Mouse (Mus musculus): ENCODE measurements at regions not wholly inside any gene's neighbourhood (a gene's known extent, or its start where the extent isn't known, plus 50 kb on each side); places are given as distances from the start of the nearest gene placed in this dataset.

DNA sequence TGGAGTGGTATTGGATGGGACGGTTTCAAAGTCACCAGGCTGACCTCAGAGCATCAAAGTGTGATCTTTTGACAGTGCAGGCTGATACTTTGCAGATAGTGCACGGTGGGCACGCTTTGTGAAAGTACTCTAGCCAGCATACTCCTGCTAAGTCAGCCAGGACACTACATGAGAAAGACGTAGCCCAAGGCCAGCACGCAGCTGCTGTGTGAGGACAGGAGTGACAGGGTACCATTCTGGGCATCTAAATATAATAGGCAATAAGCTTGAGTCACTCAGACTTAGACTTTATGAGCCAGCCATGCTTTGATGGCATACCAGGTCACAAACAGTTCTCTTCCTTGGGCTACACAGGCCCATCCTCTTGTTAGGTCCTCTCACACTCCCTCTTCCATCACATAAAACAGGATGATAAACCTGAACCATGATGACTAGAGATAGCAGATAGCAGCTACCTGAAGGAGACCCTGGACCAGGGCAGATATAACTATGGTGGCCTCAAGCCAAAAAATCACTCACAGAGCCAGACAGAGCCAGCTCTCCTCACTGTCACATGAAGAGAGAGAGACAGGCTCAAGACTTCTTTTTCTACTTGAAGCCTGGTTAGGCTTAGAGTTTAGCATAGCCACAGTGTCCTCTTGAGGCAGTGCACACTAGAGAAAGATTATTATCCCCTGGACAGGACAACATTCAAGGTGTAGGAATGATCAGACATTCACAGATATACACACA, 156.7 kb upstream of the Rreb1 start:
- ATAC-seq (replicated peaks in 1 of 2; ENCODE audit: insufficient read depth in 1 of 2, low FRiP score in 2 of 2, low TSS enrichment in 1 of 2, low read depth in 1 of 2, poor library complexity in 2 of 2, severe bottlenecking in 2 of 2), result no peak

DNA sequence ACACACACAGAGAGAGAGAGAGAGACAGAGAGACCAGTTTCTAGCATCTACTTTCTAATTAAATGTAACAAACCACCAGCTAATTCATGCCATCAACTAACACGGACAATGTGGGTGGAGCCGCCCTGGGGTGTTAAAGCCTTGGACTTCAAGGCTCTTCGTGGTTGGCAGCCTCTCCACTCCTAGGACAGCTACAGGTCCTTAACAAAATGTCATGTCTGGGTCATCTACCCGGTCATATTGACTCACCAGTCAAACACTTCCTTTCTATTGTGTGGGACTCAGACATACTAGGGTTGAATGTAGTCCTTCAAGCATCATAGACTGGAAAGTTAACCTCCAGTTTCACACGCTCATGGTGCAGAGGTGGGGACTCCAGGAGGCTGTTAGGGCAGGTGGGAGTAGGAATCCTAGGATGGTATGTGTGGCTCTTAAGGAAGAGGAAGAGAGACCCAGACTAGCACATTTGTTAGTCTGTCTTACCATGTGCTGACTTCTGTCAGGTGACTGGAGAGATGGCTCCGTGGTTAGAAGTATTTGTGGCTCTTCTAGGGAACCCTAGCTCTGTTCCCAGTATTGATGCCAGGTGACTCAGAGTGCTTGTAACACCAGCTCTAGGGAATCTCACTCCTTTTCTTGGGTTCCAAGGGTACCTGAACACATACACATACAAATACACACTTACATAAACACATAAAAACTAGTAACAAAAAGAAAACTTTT, 155.7 kb upstream of the Rreb1 start:
- ATAC-seq (replicated peaks in 1 of 2; ENCODE audit: insufficient read depth in 1 of 2, low FRiP score in 2 of 2, low TSS enrichment in 1 of 2, low read depth in 1 of 2, poor library complexity in 2 of 2, severe bottlenecking in 2 of 2), result no peak

DNA sequence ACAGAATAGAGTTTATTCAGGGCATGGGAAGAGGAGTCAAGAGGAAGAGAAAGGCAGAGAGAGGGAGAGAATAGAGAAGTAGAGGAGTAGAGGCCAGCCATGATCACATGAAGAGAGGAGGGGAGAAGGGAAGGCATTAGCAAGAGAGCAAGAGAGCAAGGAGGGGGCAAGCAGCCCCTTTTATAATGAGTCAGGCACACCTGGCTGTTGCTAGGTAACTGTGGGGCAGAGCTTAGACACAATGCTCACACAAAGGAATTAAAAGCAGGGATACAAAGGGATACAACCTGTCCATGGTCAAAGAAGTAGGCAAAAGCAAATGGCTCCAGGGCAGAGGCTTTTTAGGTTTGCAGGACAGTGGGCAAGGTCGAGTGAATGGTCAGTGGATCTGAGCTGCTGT, 153.5 kb upstream of the Rreb1 start:
- ATAC-seq (replicated peaks in 1 of 2; ENCODE audit: insufficient read depth in 1 of 2, low FRiP score in 2 of 2, low TSS enrichment in 1 of 2, low read depth in 1 of 2, poor library complexity in 2 of 2, severe bottlenecking in 2 of 2), result no peak

DNA sequence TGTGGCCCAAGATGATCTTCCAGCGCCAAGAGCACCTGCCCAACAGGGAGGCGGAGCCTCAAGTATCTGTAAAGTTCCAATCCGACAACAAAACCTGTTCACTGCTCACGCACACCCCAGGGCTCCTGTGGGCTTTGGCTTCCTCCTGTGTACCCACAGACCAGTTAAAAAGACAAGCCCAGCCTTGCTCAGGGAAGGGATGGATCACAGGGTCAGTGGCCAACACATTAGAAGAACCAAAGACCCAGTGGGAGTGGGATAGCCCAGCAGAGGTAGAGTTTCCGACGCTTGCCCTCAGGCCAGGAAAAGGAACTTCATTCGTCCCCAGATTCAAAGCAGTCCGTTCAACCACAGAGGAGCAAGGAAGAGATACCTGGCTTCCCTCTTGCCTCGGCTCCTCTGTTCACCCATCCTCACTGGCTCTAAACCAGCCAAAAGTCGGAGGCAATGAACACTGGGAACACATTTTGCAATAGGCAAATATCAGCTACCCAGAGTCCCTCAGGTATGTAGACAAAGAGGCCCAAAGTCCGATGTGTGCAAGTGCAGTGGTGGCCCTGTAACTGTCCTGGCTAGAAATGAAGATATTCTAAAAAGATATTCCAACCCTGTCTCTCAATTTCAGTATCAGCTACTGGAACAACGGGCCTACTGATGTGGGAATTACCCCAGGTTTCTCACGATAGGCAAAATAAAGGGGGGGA, 152.5 kb upstream of the Rreb1 start:
- ATAC-seq (replicated peaks in 1 of 2; ENCODE audit: insufficient read depth in 1 of 2, low FRiP score in 2 of 2, low TSS enrichment in 1 of 2, low read depth in 1 of 2, poor library complexity in 2 of 2, severe bottlenecking in 2 of 2), result no peak

DNA sequence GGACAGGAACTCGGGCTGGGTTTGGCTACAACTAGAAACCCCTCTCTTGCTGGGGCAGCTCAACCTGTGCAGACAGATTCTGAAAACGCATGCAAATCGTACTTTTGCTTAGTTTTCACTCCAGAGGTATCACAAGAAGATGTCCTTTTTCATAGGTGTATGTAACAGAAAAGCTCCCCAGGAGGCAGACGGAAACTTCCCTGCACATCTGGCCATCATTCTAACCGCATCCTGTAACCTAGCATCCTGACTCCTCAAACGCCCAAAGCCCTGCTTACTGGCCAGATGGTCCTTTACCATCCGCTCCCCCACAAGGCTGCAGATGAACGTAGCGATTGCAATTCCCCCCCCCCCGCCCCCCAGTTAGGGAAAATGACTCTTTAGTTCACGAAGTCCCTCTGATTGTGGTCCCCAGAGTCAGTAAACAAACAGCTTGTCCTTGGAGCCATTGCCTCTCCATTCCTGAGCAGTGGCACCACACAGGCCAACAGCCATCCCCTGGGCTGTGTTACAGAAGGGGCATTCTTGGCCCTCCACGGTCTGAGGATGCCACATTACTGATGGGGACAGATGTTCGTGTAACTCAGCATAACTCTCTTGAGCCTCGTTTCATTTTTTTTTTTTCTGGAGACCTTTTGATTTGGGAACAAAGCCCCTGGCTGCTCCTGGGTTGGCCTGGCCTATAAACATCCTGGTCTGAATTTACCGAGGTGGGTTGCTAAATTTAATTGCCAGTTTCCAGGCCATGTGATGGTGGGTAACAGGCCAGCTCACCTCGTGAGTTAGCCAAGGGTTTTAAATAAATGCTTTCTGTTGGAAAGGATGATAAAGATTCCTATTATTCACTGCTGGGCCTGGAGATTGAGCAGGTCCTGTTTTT, 149.6 kb upstream of the Rreb1 start:
- no peak for ATAC-seq (replicated peaks in 1 of 2; ENCODE audit: insufficient read depth in 1 of 2, low FRiP score in 2 of 2, low TSS enrichment in 1 of 2, low read depth in 1 of 2, poor library complexity in 2 of 2, severe bottlenecking in 2 of 2)

DNA sequence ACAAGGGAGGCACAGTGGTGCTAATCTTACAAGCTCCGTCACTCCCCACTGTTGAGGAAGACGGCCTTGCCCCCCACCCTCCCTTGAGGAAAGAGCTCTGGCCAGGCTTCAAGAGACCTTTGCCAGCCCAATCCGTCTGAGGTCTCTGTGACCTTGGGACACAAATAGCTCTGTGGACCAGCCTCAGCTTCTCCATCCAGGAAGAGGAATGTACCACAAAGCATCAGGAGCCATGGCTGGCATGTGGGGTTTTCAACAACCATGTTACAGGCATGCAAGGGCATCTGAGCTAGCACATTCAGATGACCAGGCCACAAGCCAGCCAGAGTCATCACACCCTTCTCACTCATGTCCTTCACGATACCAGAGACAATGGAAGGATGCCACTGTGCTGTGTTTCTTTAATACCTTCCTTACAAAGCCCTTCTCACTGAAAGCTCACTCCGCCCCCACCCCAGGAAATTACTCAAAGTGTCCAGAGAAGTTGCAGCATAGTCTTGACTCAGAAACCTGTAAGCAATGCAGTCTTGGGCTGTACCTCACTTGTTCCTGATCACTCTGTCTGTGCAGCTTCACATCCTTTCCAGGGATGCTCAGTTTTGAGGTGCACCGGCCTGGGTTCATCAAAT, 148.8 kb upstream of the Rreb1 start:
- ATAC-seq (replicated peaks in 1 of 2; ENCODE audit: insufficient read depth in 1 of 2, low FRiP score in 2 of 2, low TSS enrichment in 1 of 2, low read depth in 1 of 2, poor library complexity in 2 of 2, severe bottlenecking in 2 of 2), result no peak; a peak in 1 of 4 replicates

DNA sequence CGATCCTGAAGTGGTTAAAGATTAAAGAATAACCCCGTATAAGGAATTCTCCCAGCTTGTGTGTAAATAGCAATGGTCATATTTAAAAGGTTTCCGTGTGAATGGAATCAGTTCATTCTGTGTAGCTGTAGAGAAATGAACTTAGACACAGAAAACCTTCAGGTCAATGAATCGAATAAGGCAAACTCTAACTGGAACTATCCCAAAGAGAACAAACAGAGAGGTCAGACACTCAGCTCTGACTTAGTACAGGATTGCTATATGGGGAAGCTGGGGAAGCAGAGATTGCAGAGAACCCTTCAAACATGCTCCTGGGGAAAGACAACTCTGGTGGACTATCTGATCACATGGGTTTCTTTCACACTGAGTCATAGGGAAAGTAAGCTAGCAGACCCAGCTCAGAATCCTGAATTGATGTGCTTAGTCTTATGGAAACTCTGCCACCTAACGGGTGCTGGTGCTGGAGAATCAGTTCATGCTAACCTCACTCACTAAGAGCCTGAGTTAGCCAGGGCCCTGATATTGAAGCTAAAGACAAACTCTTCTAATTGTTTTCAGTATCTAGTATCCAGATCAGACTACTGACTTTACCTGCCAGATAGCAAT, 145.3 kb upstream of the Rreb1 start:
- no peak for ATAC-seq (replicated peaks in 1 of 2; ENCODE audit: insufficient read depth in 1 of 2, low FRiP score in 2 of 2, low TSS enrichment in 1 of 2, low read depth in 1 of 2, poor library complexity in 2 of 2, severe bottlenecking in 2 of 2)

DNA sequence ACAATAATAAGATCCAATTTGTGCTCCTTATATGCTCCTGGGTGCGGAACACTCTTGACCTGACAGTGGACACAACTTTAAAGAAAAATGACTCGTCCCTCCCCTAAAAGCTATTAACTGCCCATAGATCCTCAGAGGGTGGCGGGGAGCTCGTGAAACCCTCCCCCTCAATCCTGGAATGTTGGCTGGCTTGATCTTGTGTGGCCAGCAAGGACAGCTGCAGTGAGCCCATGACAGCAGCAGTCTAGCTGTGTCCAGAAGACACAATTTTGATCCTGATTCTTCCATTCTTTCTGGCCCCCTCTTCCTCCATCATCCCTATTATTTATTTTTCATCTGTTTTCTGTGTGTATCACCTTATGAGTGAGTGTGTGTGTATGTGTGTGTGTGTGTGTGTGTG, 141.8 kb upstream of the Rreb1 start:
- no peak for ATAC-seq (replicated peaks in 1 of 2; ENCODE audit: insufficient read depth in 1 of 2, low FRiP score in 2 of 2, low TSS enrichment in 1 of 2, low read depth in 1 of 2, poor library complexity in 2 of 2, severe bottlenecking in 2 of 2)

DNA sequence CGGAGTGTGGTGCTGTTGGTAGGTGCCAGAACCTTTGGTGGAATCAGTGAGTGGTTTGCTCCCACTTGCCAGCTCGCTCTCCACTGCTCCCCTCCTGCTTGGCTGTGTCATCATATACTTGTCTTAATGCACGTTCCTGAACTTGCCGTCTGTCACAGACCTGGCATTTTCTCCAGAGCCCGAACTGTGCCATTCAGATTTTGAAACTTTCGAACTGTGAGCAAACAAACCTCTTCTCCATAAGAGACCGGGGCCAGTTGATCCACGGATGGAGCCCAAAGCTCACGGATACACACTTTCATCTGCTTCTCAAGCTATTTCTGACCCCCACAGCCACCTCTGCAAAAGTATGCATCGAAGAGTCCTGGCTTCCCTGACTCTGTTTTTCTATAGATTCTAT, 141.0 kb upstream of the Rreb1 start:
- ATAC-seq (replicated peaks in 1 of 2; ENCODE audit: insufficient read depth in 1 of 2, low FRiP score in 2 of 2, low TSS enrichment in 1 of 2, low read depth in 1 of 2, poor library complexity in 2 of 2, severe bottlenecking in 2 of 2), result no peak

DNA sequence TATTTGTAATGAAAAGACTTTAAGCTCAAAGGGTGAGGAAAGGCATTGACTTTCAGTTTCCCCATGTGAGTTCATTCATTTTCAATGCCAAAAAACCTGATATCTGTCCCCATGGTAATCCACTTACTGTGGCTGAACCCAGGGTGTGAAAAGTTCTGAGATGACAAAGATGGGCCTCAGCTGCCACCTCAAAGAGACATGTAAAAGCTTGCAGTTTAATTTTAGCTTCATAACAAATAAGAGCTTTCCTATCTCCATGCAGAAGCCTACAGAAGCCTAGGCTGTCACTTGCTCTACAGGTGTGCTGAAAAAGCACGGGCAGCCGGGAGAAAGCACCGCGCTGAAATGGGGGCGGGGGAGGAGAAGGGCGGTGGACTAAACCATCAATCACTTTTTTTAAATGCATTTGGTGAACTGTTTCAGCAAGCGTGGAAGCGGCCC, 140.1 kb upstream of the Rreb1 start:
- ATAC-seq (replicated peaks in 1 of 2; ENCODE audit: insufficient read depth in 1 of 2, low FRiP score in 2 of 2, low TSS enrichment in 1 of 2, low read depth in 1 of 2, poor library complexity in 2 of 2, severe bottlenecking in 2 of 2), result no peak

DNA sequence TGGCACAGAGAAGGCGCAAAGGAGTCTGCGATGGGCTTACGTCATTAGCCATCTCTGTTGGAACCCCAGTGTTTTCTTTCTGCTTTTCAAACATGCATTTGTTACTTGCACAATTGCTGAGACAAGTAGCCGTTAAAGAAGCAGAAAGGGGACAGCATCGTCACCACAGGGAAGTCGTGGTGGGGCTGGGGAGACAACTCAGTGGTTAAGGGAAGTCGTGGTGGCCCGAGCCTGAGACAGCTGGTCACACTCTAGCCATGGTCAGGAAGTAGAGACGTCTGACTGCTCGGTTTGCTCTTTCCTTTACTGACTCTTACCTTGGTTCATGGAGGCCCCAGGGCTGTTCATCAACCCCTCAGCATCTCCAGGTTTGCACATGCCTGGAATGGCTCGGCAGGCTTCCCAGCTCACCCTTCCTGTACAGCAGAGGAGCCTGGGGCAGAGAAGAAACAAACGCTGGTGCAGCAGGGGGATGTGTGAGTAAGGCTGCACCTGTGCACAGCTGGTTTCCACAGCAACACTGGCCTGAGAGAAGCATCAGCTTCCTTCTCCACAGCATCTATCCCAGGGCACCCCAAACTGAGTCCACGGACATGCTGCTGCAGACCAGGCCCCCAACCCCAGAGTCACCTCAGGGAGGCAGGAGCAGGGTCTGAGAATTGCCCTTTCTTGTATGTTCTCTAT, 135.6 kb upstream of the Rreb1 start:
- ATAC-seq (replicated peaks in 1 of 2; ENCODE audit: insufficient read depth in 1 of 2, low FRiP score in 2 of 2, low TSS enrichment in 1 of 2, low read depth in 1 of 2, poor library complexity in 2 of 2, severe bottlenecking in 2 of 2), result peak; percentile 91 to 97

DNA sequence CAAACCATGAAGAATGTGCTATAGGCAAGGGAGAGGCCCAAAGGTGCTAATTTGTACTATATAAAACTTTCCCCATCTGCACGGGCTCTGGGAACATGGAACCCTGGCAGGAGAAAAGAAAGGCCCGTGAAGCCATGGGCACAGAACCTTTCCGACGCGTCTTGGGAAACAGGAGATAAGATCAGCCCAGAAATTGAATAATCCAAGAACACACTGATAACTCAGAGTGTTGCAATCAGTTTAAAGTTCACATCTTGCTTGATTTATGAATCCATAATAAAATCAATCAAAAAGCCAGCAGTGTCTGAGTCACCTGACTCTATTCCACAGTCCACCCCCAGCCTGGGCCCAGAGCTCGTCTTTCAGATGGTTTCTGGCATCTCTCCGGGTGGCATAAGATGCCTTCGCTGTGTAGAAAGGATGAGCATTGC, 133.4 kb upstream of the Rreb1 start:
- ATAC-seq (replicated peaks in 1 of 2; ENCODE audit: insufficient read depth in 1 of 2, low FRiP score in 2 of 2, low TSS enrichment in 1 of 2, low read depth in 1 of 2, poor library complexity in 2 of 2, severe bottlenecking in 2 of 2), result no peak

DNA sequence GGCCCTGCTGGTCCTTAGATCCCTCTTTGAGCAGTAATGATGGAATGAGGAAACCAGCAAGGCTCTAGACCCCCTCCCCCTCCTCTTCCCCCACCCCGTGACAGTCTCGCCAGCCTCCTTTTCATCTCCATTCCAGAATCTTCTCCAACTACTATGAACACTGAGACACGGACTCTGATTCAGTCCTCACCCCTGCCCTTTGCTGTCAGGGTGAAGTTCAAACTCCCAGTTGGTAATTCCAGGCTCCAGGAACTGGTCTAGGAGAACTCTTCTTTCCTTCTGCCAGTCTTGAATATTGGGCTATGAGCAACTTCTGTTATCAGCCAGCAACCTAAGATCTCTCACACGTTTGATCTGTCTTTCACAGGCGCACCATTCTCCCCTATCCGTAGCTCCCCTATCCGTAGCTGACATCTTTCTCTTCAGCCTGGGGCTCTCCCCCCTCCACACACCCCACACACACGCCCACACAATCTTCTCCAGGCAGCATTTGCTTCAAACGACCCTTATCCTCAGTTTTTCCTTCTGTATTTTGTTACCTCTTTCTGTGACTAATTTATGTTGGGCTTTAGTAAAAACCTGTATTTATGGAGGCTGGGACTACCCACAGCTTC, 128.6 kb upstream of the Rreb1 start:
- no peak for ATAC-seq (replicated peaks in 1 of 2; ENCODE audit: insufficient read depth in 1 of 2, low FRiP score in 2 of 2, low TSS enrichment in 1 of 2, low read depth in 1 of 2, poor library complexity in 2 of 2, severe bottlenecking in 2 of 2)

DNA sequence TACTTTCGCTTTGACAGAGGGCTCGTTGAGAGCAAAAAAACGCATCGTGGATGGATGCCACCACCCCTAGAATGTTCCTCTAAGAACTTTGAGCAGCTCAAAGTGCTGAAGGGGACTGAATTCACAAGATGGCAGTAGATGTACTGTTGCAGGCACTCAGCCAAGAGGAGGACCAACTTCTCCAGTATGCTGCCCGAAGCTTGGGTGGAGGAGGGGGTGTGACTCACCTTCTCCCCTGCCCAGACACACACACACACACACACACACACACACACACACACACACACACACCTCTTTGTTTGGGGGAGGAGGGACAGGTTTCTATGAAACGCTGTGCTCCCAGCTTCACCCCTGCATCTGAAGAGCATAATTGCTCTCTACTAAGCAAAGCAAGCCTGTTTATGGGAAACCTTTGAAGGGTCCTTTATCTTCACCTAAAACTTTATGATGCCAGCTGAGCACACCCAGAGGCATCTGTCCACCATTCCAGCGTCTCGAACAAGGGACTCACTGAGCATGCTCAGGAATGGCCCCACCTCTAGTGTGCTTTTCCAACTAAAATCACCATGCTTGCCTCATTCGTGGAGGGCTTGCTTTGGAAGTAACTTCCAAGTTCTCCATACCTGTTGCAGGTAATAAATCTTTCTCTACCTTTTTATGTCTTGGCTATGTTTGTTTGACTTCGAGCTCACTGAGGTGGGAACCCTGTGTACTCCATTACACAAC, 126.8 kb upstream of the Rreb1 start:
- ATAC-seq (replicated peaks in 1 of 2; ENCODE audit: insufficient read depth in 1 of 2, low FRiP score in 2 of 2, low TSS enrichment in 1 of 2, low read depth in 1 of 2, poor library complexity in 2 of 2, severe bottlenecking in 2 of 2), result no peak

DNA sequence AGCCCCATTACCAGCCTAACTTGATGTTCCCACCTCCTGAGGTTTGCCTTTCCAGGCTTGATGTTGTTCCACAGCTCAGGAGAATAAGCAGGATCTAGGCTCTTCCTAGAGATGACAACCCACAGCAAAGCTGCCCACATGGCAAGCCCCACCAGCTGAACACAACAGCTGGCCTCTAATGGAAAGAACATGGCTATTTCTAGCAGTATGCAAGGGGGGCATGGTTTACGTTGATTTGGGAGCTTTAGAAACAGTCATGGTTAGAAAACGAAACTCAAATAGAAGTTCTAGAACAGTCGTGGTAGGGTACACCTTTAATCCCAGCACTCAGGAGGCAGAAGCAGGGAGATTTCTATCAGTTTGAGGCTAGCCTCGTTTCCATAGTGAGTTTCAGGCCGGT, 123.5 kb upstream of the Rreb1 start:
- no peak for ATAC-seq (replicated peaks in 1 of 2; ENCODE audit: insufficient read depth in 1 of 2, low FRiP score in 2 of 2, low TSS enrichment in 1 of 2, low read depth in 1 of 2, poor library complexity in 2 of 2, severe bottlenecking in 2 of 2)
